12 mouse cellular contexts compared by ENCODE assay signal in genomic region chr1:85916830-85917450, GRCm38 (mm10). TPM values are rescaled to one million over a fixed set of nuclear protein-coding genes. Genes with fewer than 3 reads are reported as not detected.
DNase-seq lines count a peak whose midpoint lies in the region; ATAC-seq and TF ChIP-seq lines count a peak whose summit lies in the region.
"Had no signal": no experiment of that assay in that cellular context is flagged by ENCODE, and none has a peak within 500 bp of the region (broad histone marks: within the 10 kb centered on the region; RNA-seq: fewer than 3 reads in every experiment).

No protein-coding gene starts in this region.

- peak; percentile 49 for DNase-seq in ZHBTc4 (ENCODE audit: low read depth, low spot score)
- DNase-seq in embryo, embryonic 11 days: peak; percentile 74
- DNase-seq in urinary bladder, adult 2 months (ENCODE audit: low spot score): no peak
- no peak for DNase-seq in gastrocnemius, adult 2 months
- DNase-seq in cerebellum, postnatal 4 days (ENCODE audit: low spot score in 2 of 2): no peak
- DNase-seq: kidney, postnatal 10 days; thymus, adult 18-20 months had no signal

- H3K4me1 ChIP-seq in hindbrain, embryonic 12.5 days: peaks cover 20% of the 10 kb centered on the region
- H3K4me1 ChIP-seq in midbrain, embryonic 15.5 days: peaks cover 27% of the 10 kb centered on the region
- peaks cover 8% of the 10 kb centered on the region; the same call in 1 of the 2 replicates for H3K4me1 ChIP-seq in kidney, embryonic 16.5 days (ENCODE audit: insufficient read depth, low read length)
- H3K4me1 ChIP-seq: liver, embryonic 15.5 days had no signal

- H3K4me2 ChIP-seq in hindbrain, embryonic 12.5 days (replicated peaks): peak overlapping the region; percentile 18
- peak overlapping the region; percentile 28 for H3K4me2 ChIP-seq in midbrain, embryonic 15.5 days
- H3K4me2 ChIP-seq in kidney, embryonic 16.5 days (replicated peaks; ENCODE audit: low read depth, low read length): no peak overlapping the region
- H3K4me2 ChIP-seq: heart, embryonic 13.5 days; liver, embryonic 15.5 days had no signal

- intact Hi-C loops in gastrocnemius, adult 2 months (cut with DNase I): no loop called here

- no peak overlapping the region for H3K4me3 ChIP-seq in hindbrain, embryonic 12.5 days
- no peak overlapping the region for H3K4me3 ChIP-seq in midbrain, embryonic 15.5 days
- no peak overlapping the region for H3K4me3 ChIP-seq in gastrocnemius, adult 2 months
- no peak overlapping the region for H3K4me3 ChIP-seq in kidney, embryonic 16.5 days (ENCODE audit: low read length)
- H3K4me3 ChIP-seq: heart, embryonic 13.5 days; liver, embryonic 15.5 days had no signal

- H3K9ac ChIP-seq in hindbrain, embryonic 12.5 days: no peak overlapping the region
- H3K9ac ChIP-seq in midbrain, embryonic 15.5 days: no peak overlapping the region
- H3K9ac ChIP-seq in kidney, embryonic 16.5 days (replicated peaks; ENCODE audit: low read length): no peak overlapping the region
- H3K9ac ChIP-seq: heart, embryonic 13.5 days; liver, embryonic 15.5 days had no signal

- peak; percentile 90 for ATAC-seq in hindbrain, embryonic 12.5 days (ENCODE audit: low FRiP score)
- ATAC-seq in midbrain, embryonic 15.5 days (replicated peaks): peak; percentile 94
- ATAC-seq in kidney, embryonic 16.5 days (ENCODE audit: low FRiP score, low TSS enrichment): no peak

- H3K9me3 ChIP-seq in hindbrain, embryonic 12.5 days (replicated peaks): no peaks in the 10 kb centered on the region
- no peaks in the 10 kb centered on the region for H3K9me3 ChIP-seq in midbrain, embryonic 15.5 days
- H3K9me3 ChIP-seq in kidney, embryonic 16.5 days (ENCODE audit: low read length): 0 out of 2 replicates have a peak, but pooled peaks cover 2% of the 10 kb centered on the region
- H3K9me3 ChIP-seq: heart, embryonic 13.5 days; liver, embryonic 15.5 days had no signal

- no peaks in the 10 kb centered on the region for H3K27me3 ChIP-seq in hindbrain, embryonic 12.5 days
- no peaks in the 10 kb centered on the region for H3K27me3 ChIP-seq in midbrain, embryonic 15.5 days (replicated peaks)
- no peaks in the 10 kb centered on the region for H3K27me3 ChIP-seq in kidney, embryonic 16.5 days (ENCODE audit: insufficient read depth, low read length)
- H3K27me3 ChIP-seq: heart, embryonic 13.5 days; liver, embryonic 15.5 days had no signal

- TF ChIP-seq CTCF in gastrocnemius, adult 2 months (IDR thresholded peaks at IDR 0.05): no peak

- H3K27ac ChIP-seq in hindbrain, embryonic 12.5 days: peak overlapping the region; percentile 85
- H3K27ac ChIP-seq in midbrain, embryonic 15.5 days: peak overlapping the region; percentile 92
- no peak overlapping the region for H3K27ac ChIP-seq in gastrocnemius, adult 2 months
- no peak overlapping the region for H3K27ac ChIP-seq in kidney, embryonic 16.5 days (ENCODE audit: low read length)
- H3K27ac ChIP-seq: heart, embryonic 13.5 days; liver, embryonic 15.5 days had no signal

- WGBS in hindbrain, embryonic 12.5 days: 11% methylated on average over 4 of the region's 4 CpGs
- WGBS in midbrain, embryonic 15.5 days: under 1% methylated on average over 4 of the region's 4 CpGs
- 70% methylated on average over 4 of the region's 4 CpGs for WGBS in kidney, embryonic 16.5 days

- no peaks in the 10 kb centered on the region for H3K36me3 ChIP-seq in hindbrain, embryonic 12.5 days
- H3K36me3 ChIP-seq in midbrain, embryonic 15.5 days (replicated peaks): no peaks in the 10 kb centered on the region
- no peaks in the 10 kb centered on the region for H3K36me3 ChIP-seq in kidney, embryonic 16.5 days (ENCODE audit: insufficient read depth, low read length)
- H3K36me3 ChIP-seq: heart, embryonic 13.5 days; liver, embryonic 15.5 days had no signal

RNA-seq across cellular contexts. Expression of gene 4933407L21Rik, which starts 11.3 kb away (rescaled TPM):
- polyA plus RNA-seq in hindbrain, embryonic 12.5 days (2016; fragmentation: Nextera tagmentation; extraction: Ambion mirVana): 1.3 and 1.6 TPM in 2 replicates
- polyA plus RNA-seq in midbrain, embryonic 15.5 days (2015; fragmentation: Nextera tagmentation; extraction: Ambion mirVana): 8.9 and 11.0 TPM in 2 replicates
- polyA plus RNA-seq in urinary bladder, adult 2 months (2012; rRNA removed): 0.08 and 0.41 TPM in 2 replicates
- under 1 TPM in 1 of 2 experiments, not detected in 1; 0.36 TPM for total RNA-seq in gastrocnemius, adult 2 months (2021)
- polyA plus RNA-seq in kidney, embryonic 16.5 days (2015; fragmentation: Nextera tagmentation; extraction: Ambion mirVana): 1.6 TPM in 2 replicates
- polyA plus RNA-seq: heart, embryonic 13.5 days; liver, embryonic 15.5 days had no signal

RNA-seq across cellular contexts. Expression of gene Itm2c, which starts 22.9 kb away (rescaled TPM):
- polyA plus RNA-seq in hindbrain, embryonic 12.5 days (2016; fragmentation: Nextera tagmentation; extraction: Ambion mirVana): 169 and 173 TPM in 2 replicates
- 233 and 248 TPM in 2 replicates for polyA plus RNA-seq in midbrain, embryonic 15.5 days (2015; fragmentation: Nextera tagmentation; extraction: Ambion mirVana)
- polyA plus RNA-seq in urinary bladder, adult 2 months (2012; rRNA removed): 160 and 190 TPM in 2 replicates
- total RNA-seq in gastrocnemius, adult 2 months (2021): 10 to 100 TPM; 22.3 to 23.1 TPM
- 248 and 269 TPM in 2 replicates for polyA plus RNA-seq in kidney, embryonic 16.5 days (2015; fragmentation: Nextera tagmentation; extraction: Ambion mirVana)

RNA-seq across cellular contexts. Expression of gene Gpr55, which starts 43.9 kb away (rescaled TPM):
- polyA plus RNA-seq in hindbrain, embryonic 12.5 days (2016; fragmentation: Nextera tagmentation; extraction: Ambion mirVana): 0.09 TPM in 1 of 2 replicates, not detected in the other
- polyA plus RNA-seq in midbrain, embryonic 15.5 days (2015; fragmentation: Nextera tagmentation; extraction: Ambion mirVana): 0.15 and 0.17 TPM in 2 replicates
- polyA plus RNA-seq in urinary bladder, adult 2 months (2012; rRNA removed): 0.06 and 0.08 TPM in 2 replicates
- not detected for total RNA-seq in gastrocnemius, adult 2 months (2021)
- 0.14 TPM in 1 of 2 replicates, not detected in the other for polyA plus RNA-seq in kidney, embryonic 16.5 days (2015; fragmentation: Nextera tagmentation; extraction: Ambion mirVana)

Comparison
In these comparisons a context has a peak if more than half of its experiments do, and no peak if none do; other contexts are left out.
1. DNase-seq: peak in ZHBTc4 (single experiment) and embryo, embryonic 11 days (single experiment); none in urinary bladder, adult 2 months (single experiment), gastrocnemius, adult 2 months (single experiment) and cerebellum, postnatal 4 days (0 of 2).
2. H3K27ac ChIP-seq: peak in hindbrain, embryonic 12.5 days (single experiment) and midbrain, embryonic 15.5 days (single experiment); none in gastrocnemius, adult 2 months (single experiment) and kidney, embryonic 16.5 days (single experiment).